Mouse (Mus musculus) kidney, embryonic 16.5 days (tissue): ENCODE measurements around the gene Stag3. TPM values are rescaled to one million over a fixed set of nuclear protein-coding genes. Genes with fewer than 3 reads are reported as not detected.

Experiments used
- ATAC-seq: fragments of 200-750 bp; cut with Nextera tagmentation; 2 replicates; pipeline ENCODE4 v1.8.0; 2017; ENCODE audit warnings: moderate TSS enrichment; ENCODE audit not compliant: low FRiP score, low TSS enrichment
- H3K27ac ChIP-seq: fragments of 300-500 bp; sonication (generic); 2 replicates; pipeline ENCODE4 v1.5.1; 2014; ENCODE audit warnings: low read length
- H3K27me3 ChIP-seq: fragments of 300-500 bp; sonication (generic); 2 replicates; pipeline ENCODE4 v1.6.1; 2014; ENCODE audit warnings: low read length, control low read depth, mixed read lengths; ENCODE audit not compliant: insufficient read depth
- H3K36me3 ChIP-seq: fragments of 300-500 bp; sonication (generic); 2 replicates; pipeline ENCODE4 v1.6.1; 2014; ENCODE audit warnings: low read length, control low read depth, mixed read lengths; ENCODE audit not compliant: insufficient read depth
- H3K4me1 ChIP-seq: fragments of 300-500 bp; sonication (generic); 2 replicates; pipeline ENCODE4 v1.6.1; 2014; ENCODE audit warnings: low read length, control low read depth, mixed read lengths; ENCODE audit not compliant: insufficient read depth
- H3K4me2 ChIP-seq: fragments of 300-500 bp; sonication (generic); replicated peaks from 2 replicates; pipeline ENCODE4 v1.6.1; 2014; ENCODE audit warnings: low read depth, low read length
- H3K4me3 ChIP-seq: fragments of 300-500 bp; sonication (generic); 2 replicates; pipeline ENCODE4 v1.5.1; 2014; ENCODE audit warnings: mild to moderate bottlenecking, low read length
- H3K9ac ChIP-seq: fragments of 300-500 bp; sonication (generic); replicated peaks from 2 replicates; pipeline ENCODE4 v1.6.1; 2014; ENCODE audit warnings: low read length
- H3K9me3 ChIP-seq: fragments of 300-500 bp; sonication (generic); 2 replicates; pipeline ENCODE4 v1.6.1; 2016; ENCODE audit warnings: low read length, control low read depth
- WGBS: fragments of 180-500 bp; shearing (Covaris S2); extraction: QIAGEN DNeasy Blood & Tissue Kit; methylation state at CpG from one replicate; pipeline ENCODE4 v1.1.7; 2014; 5-methylcytosine and 5-hydroxymethylcytosine counted together
- polyA plus RNA-seq: library from polyadenylated mRNA; unstranded; fragments of >200 nt; fragmentation: Nextera tagmentation; extraction: Ambion mirVana; gene quantifications from 2 replicates; pipeline ENCODE4 v1.2.1, GENCODE M21; 2015

Stag3 gene
- polyA plus RNA-seq, 1 experiment from 2014 or later, result 4.3 TPM

- Histone ChIP-seq H3K9me3 (0 out of 2 replicates have a peak, but pooled peaks cover 4% of the 10 kb centered on the region), H3K27ac (no peak overlapping the region), H3K9ac (no peak overlapping the region), H3K36me3 (peaks cover 34% of the 10 kb centered on the region), H3K4me2 (no peak overlapping the region), H3K27me3 (no peaks in the 10 kb centered on the region), H3K4me3 (no peak overlapping the region), H3K4me1 (peaks cover 20% of the 10 kb centered on the region)
- ATAC-seq, result no peak
- 89% methylated on average over 4 of the region's 4 CpGs for WGBS
Measured at GRCm38 (mm10) chr5:138257585-138257978, 22.5 kb upstream of the Stag3 start.

GRCm38 (mm10) chr5:138258078-138258477, 22.0 kb upstream of the Stag3 start:
- H3K4me1 ChIP-seq, result peaks cover 25% of the 10 kb centered on the region
- no peak for ATAC-seq
- 90% methylated on average over 3 of the region's 3 CpGs for WGBS
- no peak overlapping the region for H3K9ac ChIP-seq
- H3K27ac ChIP-seq, result no peak overlapping the region
- no peak overlapping the region for H3K4me2 ChIP-seq
- no peak overlapping the region for H3K4me3 ChIP-seq
- no peaks in the 10 kb centered on the region for H3K27me3 ChIP-seq
- H3K36me3 ChIP-seq, result peaks cover 34% of the 10 kb centered on the region
- 0 out of 2 replicates have a peak, but pooled peaks cover 2% of the 10 kb centered on the region for H3K9me3 ChIP-seq

GRCm38 (mm10) chr5:138258542-138258941, 21.5 kb upstream of the Stag3 start:
- Histone ChIP-seq H3K9me3 (no peaks in the 10 kb centered on the region), H3K27ac (no peak overlapping the region), H3K27me3 (no peaks in the 10 kb centered on the region), H3K4me1 (peaks cover 27% of the 10 kb centered on the region), H3K4me3 (no peak overlapping the region), H3K4me2 (no peak overlapping the region), H3K36me3 (peaks cover 34% of the 10 kb centered on the region), H3K9ac (no peak overlapping the region)
- 70% methylated on average over 6 of the region's 6 CpGs for WGBS
- ATAC-seq, result no peak

- Histone ChIP-seq H3K27ac (no peak overlapping the region), H3K9me3 (no peaks in the 10 kb centered on the region), H3K4me1 (peaks cover 27% of the 10 kb centered on the region), H3K4me2 (no peak overlapping the region), H3K36me3 (peaks cover 34% of the 10 kb centered on the region), H3K27me3 (no peaks in the 10 kb centered on the region), H3K4me3 (no peak overlapping the region), H3K9ac (no peak overlapping the region)
- 53% methylated on average over 7 of the region's 7 CpGs for WGBS
- ATAC-seq, result no peak
Measured at GRCm38 (mm10) chr5:138258993-138259392, 21.0 kb upstream of the Stag3 start.

GRCm38 (mm10) chr5:138260051-138260450, 20.0 kb upstream of the Stag3 start:
- Histone ChIP-seq H3K4me1 (peaks cover 30% of the 10 kb centered on the region), H3K36me3 (peaks cover 34% of the 10 kb centered on the region), H3K4me2 (no peak overlapping the region), H3K27me3 (no peaks in the 10 kb centered on the region), H3K27ac (no peak overlapping the region), H3K9ac (no peak overlapping the region), H3K4me3 (no peak overlapping the region), H3K9me3 (no peaks in the 10 kb centered on the region)
- WGBS, result 87% methylated on average over 10 of the region's 10 CpGs
- ATAC-seq, result no peak

GRCm38 (mm10) chr5:138260834-138261233, 19.2 kb upstream of the Stag3 start:
- peaks cover 32% of the 10 kb centered on the region for H3K4me1 ChIP-seq
- H3K4me3 ChIP-seq, result no peak overlapping the region
- H3K9me3 ChIP-seq, result no peaks in the 10 kb centered on the region
- ATAC-seq, result no peak
- peaks cover 36% of the 10 kb centered on the region for H3K36me3 ChIP-seq
- H3K4me2 ChIP-seq, result no peak overlapping the region
- H3K27ac ChIP-seq, result no peak overlapping the region
- H3K27me3 ChIP-seq, result no peaks in the 10 kb centered on the region
- 88% methylated on average over 11 of the region's 11 CpGs for WGBS
- no peak overlapping the region for H3K9ac ChIP-seq

GRCm38 (mm10) chr5:138262001-138262400, 18.0 kb upstream of the Stag3 start:
- Histone ChIP-seq H3K9ac (no peak overlapping the region), H3K4me1 (peaks cover 25% of the 10 kb centered on the region), H3K36me3 (peaks cover 41% of the 10 kb centered on the region), H3K4me3 (no peak overlapping the region), H3K9me3 (no peaks in the 10 kb centered on the region), H3K27me3 (no peaks in the 10 kb centered on the region), H3K4me2 (no peak overlapping the region), H3K27ac (no peak overlapping the region)
- WGBS, result 74% methylated on average over 4 of the region's 4 CpGs
- no peak for ATAC-seq

GRCm38 (mm10) chr5:138262582-138263240, 17.3 kb upstream of the Stag3 start:
- Histone ChIP-seq H3K27me3 (no peaks in the 10 kb centered on the region), H3K27ac (no peak overlapping the region; the same call in 1 of the 2 replicates), H3K4me2 (peak overlapping the region; percentile 98), H3K9ac (peak overlapping the region; percentile 96), H3K4me3 (peak overlapping the region; percentile 91), H3K36me3 (peaks cover 41% of the 10 kb centered on the region), H3K4me1 (peaks cover 25% of the 10 kb centered on the region), H3K9me3 (no peaks in the 10 kb centered on the region)
- no peak for ATAC-seq
- WGBS, result 62% methylated on average over 18 of the region's 18 CpGs

- no peaks in the 10 kb centered on the region for H3K9me3 ChIP-seq
- no peaks in the 10 kb centered on the region for H3K27me3 ChIP-seq
- peak; percentile 91 for ATAC-seq
- H3K36me3 ChIP-seq, result peaks cover 38% of the 10 kb centered on the region
- under 1% methylated on average over 70 of the region's 71 CpGs for WGBS
- peak within 1 kb of the TSS; percentile 91 for H3K4me3 ChIP-seq
- peaks cover 25% of the 10 kb centered on the region for H3K4me1 ChIP-seq
- peak within 1 kb of the TSS; percentile 61 for H3K27ac ChIP-seq
- peak within 1 kb of the TSS; percentile 96 for H3K9ac ChIP-seq
- H3K4me2 ChIP-seq, result peak within 1 kb of the TSS; percentile 98
Measured at GRCm38 (mm10) chr5:138263260-138264206, 16.5 kb upstream of the Stag3 start, which contains the start of gene BC037034. Gene BC037034 (minus strand): TSS chr5:138264033.
